Mouse (Mus musculus) forebrain, embryonic 10.5 days (tissue): ENCODE measurements around the gene Phf3. TPM values are rescaled to one million over a fixed set of nuclear protein-coding genes. Genes with fewer than 3 reads are reported as not detected.

Experiments
- DNase-seq: peaks from one replicate; pipeline ENCODE4 v3.0.0-alpha.2; 2017; ENCODE audit warnings: low spot score; ENCODE audit errors: extremely low spot score
- H3K27ac ChIP-seq: fragments of 300-500 bp; sonication (generic); 2 replicates; pipeline ENCODE4 v1.5.1; 2016; ENCODE audit warnings: mild to moderate bottlenecking
- H3K27me3 ChIP-seq: fragments of 300-500 bp; sonication (generic); 2 replicates; pipeline ENCODE4 v1.6.1; 2016; ENCODE audit warnings: mild to moderate bottlenecking; ENCODE audit not compliant: poor library complexity, severe bottlenecking
- H3K36me3 ChIP-seq: fragments of 300-500 bp; sonication (generic); replicated peaks from 2 replicates; pipeline ENCODE4 v1.6.1; 2016; ENCODE audit warnings: mild to moderate bottlenecking, moderate library complexity
- H3K4me1 ChIP-seq: fragments of 300-500 bp; sonication (generic); 2 replicates; pipeline ENCODE4 v1.6.1; 2016
- H3K4me3 ChIP-seq: fragments of 300-500 bp; sonication (generic); 2 replicates; pipeline ENCODE4 v1.5.1; 2016; ENCODE audit warnings: mild to moderate bottlenecking, moderate library complexity
- H3K9me3 ChIP-seq: fragments of 300-500 bp; sonication (generic); 2 replicates; pipeline ENCODE4 v1.6.1; 2016; ENCODE audit warnings: mild to moderate bottlenecking, moderate library complexity
- WGBS: fragments of 180-500 bp; shearing (Covaris S2); methylation state at CpG from one replicate; pipeline ENCODE4 v1.1.7; 2016; 5-methylcytosine and 5-hydroxymethylcytosine counted together
- polyA plus RNA-seq: library from polyadenylated mRNA; unstranded; fragments of >200 nt; fragmentation: Nextera tagmentation; extraction: Ambion mirVana; gene quantifications from 2 replicates; pipeline ENCODE4 v1.2.1, GENCODE M21; 2016

Gene Phf3
- polyA plus RNA-seq, 1 experiment from 2014 or later, result 27.6 TPM

DNA sequence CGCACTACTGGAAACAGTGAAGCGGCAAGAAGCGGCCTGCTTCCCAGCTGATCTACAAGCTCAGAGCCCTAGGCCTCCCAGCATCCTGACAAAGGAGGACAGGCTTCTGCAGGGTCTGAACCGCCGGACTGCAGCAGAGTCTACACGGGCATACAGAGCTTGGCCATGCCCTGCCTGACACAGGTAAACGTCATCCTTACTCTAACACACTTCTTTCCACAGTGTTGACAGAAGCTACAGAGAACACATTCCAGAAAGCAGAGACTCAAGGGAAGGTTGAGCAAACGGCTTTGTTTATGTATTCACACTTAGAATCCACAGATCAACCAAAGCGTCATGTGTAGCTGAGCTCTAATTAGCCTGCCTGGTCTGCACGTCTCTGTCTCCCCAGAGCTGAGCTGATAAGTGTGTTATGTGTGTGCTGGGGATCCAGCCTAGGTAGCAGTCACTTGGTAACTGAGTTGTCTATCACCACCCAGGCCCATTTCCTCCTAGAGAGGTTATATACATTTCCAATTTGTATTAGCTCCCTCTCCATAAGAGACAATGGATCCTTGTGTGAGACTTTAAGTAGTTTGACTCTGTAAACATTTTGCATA lies 65.5 kb downstream of the Phf3 start:
- 92% methylated on average over 10 of the region's 10 CpGs for WGBS
- H3K27ac ChIP-seq, result no peak overlapping the region
- DNase-seq, result no peak
- H3K9me3 ChIP-seq, result no peaks in the 10 kb centered on the region
- H3K4me3 ChIP-seq, result no peak overlapping the region
- H3K27me3 ChIP-seq, result no peaks in the 10 kb centered on the region
- H3K4me1 ChIP-seq, result no peaks in the 10 kb centered on the region
- peaks cover 92% of the 10 kb centered on the region for H3K36me3 ChIP-seq

DNA sequence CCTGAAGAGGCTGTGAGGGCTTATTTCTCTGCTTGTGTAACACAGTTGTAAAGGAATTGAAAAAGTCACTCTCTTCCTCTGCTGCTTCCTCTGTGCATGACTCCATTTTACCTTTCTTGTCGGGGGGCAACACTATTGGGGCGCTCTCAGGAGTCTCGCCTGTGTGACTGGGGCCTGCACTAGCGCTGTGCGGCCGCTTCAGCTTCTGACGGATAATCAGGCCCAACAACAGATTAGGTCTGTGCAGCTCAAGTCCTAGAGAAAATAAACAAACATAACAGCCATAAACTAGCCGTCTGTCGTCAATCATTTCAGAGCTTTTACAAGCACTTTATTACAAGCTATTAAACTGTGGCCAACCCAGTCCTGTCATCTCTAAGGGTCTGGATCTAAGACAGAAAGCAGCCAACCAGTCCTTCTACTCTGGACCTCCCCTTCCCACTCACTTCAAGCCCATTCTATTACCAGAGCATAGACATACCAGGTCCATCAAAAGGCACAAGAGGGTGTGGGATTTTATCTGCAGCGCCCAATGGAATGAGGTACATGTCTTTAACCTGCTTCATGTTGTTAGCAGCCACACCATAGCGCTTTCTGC lies 67.9 kb downstream of the Phf3 start:
- DNase-seq, result no peak
- H3K36me3 ChIP-seq, result peaks cover 88% of the 10 kb centered on the region
- no peak overlapping the region for H3K27ac ChIP-seq
- 98% methylated on average over 11 of the region's 11 CpGs for whole genome bisulfite sequencing
- no peak overlapping the region for H3K4me3 ChIP-seq
- no peaks in the 10 kb centered on the region for H3K9me3 ChIP-seq
- H3K27me3 ChIP-seq, result no peaks in the 10 kb centered on the region
- no peaks in the 10 kb centered on the region for H3K4me1 ChIP-seq

DNA sequence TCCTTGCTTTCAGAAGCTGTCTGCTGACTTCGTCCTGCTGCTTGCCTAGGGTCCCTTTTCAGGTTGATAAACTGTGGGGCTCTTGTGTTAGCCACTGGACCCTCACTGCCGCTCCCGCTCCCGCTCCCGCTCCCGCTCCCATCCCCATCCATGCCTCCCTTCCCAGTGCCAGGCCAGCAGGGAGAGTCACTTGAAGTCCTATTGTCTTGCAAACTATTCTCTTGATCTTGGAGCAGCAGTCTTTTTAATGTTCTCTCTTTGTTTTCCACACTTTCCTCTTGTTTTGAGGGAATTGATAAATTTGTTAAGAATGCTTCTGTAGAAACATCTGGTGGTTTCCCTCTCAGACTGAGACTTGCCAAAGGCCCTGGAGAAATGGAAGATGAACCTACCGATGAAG lies 68.8 kb downstream of the Phf3 start:
- peaks cover 79% of the 10 kb centered on the region for H3K36me3 ChIP-seq
- H3K27me3 ChIP-seq, result no peaks in the 10 kb centered on the region
- H3K27ac ChIP-seq, result no peak overlapping the region
- H3K4me3 ChIP-seq, result no peak overlapping the region
- no peaks in the 10 kb centered on the region for H3K4me1 ChIP-seq
- H3K9me3 ChIP-seq, result no peaks in the 10 kb centered on the region
- DNase-seq, result no peak
- WGBS, result 82% methylated on average over 7 of the region's 7 CpGs

DNA sequence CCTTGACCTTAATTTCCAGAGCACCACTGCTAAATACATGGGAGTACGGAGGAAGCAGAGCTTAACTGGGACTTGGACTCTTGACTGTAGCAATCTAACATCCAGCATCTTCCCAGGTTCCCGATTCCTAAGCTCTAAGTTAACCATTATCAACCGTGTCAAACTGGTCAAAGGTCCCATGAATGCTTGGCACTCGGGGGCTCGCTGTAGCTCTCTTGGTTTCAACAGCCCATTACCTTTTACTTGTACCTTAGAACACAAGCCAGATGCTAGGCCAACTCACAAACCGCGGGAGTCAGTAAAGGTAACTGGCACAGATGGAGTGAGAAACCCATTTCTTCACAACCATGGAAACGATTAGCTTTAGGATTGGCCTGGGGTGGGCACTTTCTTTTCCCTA lies 71.8 kb downstream of the Phf3 start:
- WGBS, result 96% methylated on average over 8 of the region's 8 CpGs
- no peaks in the 10 kb centered on the region for H3K27me3 ChIP-seq
- H3K4me1 ChIP-seq, result no peaks in the 10 kb centered on the region
- H3K36me3 ChIP-seq, result peaks cover 54% of the 10 kb centered on the region
- DNase-seq, result no peak
- H3K27ac ChIP-seq, result no peak overlapping the region
- H3K4me3 ChIP-seq, result no peak overlapping the region
- no peaks in the 10 kb centered on the region for H3K9me3 ChIP-seq

DNA sequence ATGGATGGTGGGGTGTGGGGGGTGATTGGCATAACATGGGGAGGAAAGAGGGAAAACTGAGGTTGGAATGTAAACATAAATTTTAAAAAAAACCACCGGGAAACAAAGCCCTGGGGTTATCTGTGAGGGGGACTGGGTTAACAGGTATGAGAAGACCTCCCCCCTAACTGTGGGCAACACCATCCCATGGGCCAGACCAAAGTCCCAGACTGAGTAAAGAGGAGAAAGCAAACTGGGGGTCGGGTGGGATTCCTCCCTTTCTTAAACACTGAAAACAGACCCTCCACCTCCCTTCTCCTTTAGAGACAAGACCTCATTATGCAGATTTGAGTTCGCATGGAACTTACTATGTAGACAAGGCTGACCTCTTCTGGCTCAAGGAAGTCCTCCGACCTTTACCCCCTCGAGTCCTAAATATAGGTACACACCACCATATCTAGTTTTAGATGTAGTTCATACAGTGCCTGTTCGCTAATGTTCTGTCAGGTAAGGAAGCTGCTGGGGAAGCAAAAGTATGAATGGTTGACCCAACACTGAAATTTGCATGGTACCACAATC lies 74.4 kb downstream of the Phf3 start:
- WGBS, result 88% methylated on average over 6 of the region's 6 CpGs
- H3K4me3 ChIP-seq, result no peak overlapping the region
- H3K36me3 ChIP-seq, result peaks cover 30% of the 10 kb centered on the region
- no peaks in the 10 kb centered on the region for H3K9me3 ChIP-seq
- no peaks in the 10 kb centered on the region for H3K27me3 ChIP-seq
- no peak for DNase-seq
- H3K4me1 ChIP-seq, result no peaks in the 10 kb centered on the region
- H3K27ac ChIP-seq, result no peak overlapping the region

DNA sequence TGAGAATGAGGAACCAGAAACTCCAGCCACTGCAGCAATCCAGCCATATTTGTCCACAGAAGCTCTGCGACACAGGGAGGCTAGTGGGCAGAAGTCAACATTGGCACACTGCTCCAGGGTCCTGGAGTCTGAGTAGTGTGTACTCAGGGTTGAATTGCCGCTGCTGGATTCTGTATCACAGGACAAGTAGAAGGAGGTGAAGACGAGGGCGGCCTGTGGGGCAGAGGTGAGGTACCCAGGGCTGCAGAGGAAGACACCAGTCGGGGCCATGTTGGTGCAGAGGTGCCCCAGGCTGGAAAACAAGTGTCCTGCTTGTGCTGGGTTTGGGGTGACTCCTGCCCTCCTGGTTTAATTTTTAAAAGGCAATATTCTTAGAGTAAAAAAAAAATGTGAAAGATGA lies 79.1 kb downstream of the Phf3 start:
- Histone ChIP-seq H3K27ac (no peak overlapping the region), H3K4me1 (no peaks in the 10 kb centered on the region), H3K9me3 (no peaks in the 10 kb centered on the region), H3K4me3 (no peak overlapping the region), H3K36me3 (no peaks in the 10 kb centered on the region), H3K27me3 (no peaks in the 10 kb centered on the region)
- 92% methylated on average over 5 of the region's 5 CpGs for WGBS
- no peak for DNase-seq

DNA sequence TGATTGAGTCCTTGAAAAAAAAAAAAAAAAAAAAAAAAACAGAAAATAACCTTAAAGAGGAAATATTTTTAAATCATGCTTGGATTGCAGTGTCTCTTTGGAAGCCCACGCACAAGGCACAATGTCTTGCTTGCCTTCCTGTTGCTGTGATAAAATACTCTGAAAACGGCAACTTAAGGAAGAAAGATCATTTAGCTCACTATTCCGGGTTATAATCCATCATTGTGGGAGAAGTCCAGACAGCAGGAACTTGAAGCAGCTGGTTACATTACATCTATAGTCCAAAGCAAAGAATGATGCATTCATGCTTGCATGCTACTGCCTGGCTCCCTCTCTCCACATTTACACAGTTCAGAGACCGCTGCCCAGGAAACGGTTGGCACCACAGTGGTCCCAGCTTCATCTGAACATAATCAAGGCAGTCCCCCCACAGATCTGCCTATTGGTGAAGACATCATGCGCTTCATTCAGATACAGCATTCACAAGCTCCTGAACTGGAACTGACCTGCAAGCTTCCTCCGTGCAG lies 80.3 kb downstream of the Phf3 start:
- Histone ChIP-seq H3K27me3 (no peaks in the 10 kb centered on the region), H3K9me3 (no peaks in the 10 kb centered on the region), H3K27ac (no peak overlapping the region), H3K4me3 (no peak overlapping the region), H3K4me1 (no peaks in the 10 kb centered on the region), H3K36me3 (no peaks in the 10 kb centered on the region)
- DNase-seq, result no peak
- 91% methylated on average over 7 of the region's 7 CpGs for WGBS

DNA sequence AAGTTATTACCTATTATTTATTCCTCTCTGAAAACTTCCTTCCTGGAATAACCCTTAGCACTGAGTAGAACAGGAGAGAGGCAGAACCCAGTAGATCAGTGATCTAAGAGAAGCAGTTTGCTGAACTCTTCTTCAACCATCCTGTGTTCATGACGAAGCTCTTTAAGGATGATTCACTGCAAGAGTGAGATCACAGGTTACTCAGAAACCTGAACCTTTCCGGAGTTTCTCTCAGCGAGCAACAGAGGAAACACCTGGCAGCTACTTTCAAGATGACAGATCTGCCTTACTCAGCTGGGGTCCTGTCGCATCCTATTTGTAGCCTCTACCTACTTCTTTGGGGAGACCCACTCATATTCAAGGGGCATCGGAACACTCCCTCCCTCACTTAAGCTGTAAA lies 80.8 kb downstream of the Phf3 start:
- 81% methylated on average over 5 of the region's 5 CpGs for WGBS
- Histone ChIP-seq H3K4me3 (no peak overlapping the region), H3K9me3 (no peaks in the 10 kb centered on the region), H3K27ac (no peak overlapping the region), H3K4me1 (no peaks in the 10 kb centered on the region), H3K36me3 (no peaks in the 10 kb centered on the region), H3K27me3 (no peaks in the 10 kb centered on the region)
- no peak for DNase-seq

DNA sequence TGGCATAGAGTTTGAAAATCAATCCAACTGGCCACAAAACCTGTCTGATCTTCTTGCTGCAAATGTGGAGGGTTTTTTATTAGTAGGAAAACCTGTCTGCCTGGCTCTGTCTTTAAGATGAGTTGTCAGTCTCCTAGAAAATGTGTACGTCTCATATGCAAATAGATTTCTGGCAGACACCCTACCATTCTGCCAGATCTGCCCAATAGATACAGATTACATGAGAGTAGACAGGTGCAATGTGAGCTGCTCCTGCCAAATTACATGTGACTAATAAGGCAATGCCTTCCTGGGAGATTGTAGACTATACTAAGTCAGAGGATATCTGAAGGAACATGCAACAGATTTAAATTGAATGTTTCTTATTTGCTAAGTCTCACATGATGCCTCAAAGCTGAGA lies 83.5 kb downstream of the Phf3 start:
- Histone ChIP-seq H3K4me1 (no peaks in the 10 kb centered on the region), H3K27ac (no peak overlapping the region), H3K27me3 (no peaks in the 10 kb centered on the region), H3K36me3 (no peaks in the 10 kb centered on the region), H3K9me3 (no peaks in the 10 kb centered on the region), H3K4me3 (no peak overlapping the region)
- 90% methylated on average over 1 of the region's 1 CpGs for WGBS
- DNase-seq, result no peak

DNA sequence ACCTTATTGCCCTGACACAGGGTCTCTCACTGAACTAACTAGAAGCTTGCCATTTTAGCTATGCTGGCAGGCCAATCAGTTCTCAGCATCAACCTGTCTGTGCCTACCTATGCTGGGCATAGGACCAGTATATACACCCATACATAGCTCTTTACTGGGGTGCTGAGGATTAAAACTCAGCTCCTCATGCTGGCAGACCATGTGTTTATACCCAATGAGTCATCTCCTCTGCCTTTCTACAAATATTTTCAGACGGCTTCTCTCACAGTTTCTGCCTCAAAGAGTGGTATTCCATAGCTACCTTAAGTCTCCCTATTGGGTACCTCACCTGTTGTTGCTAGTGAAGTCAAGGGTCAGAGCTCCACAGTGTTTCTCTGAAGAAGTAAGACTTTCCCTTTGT lies 84.0 kb downstream of the Phf3 start:
- Histone ChIP-seq H3K4me3 (no peak overlapping the region), H3K36me3 (no peaks in the 10 kb centered on the region), H3K9me3 (no peaks in the 10 kb centered on the region), H3K4me1 (no peaks in the 10 kb centered on the region), H3K27ac (no peak overlapping the region), H3K27me3 (no peaks in the 10 kb centered on the region)
- no peak for DNase-seq
- 77% methylated on average over 1 of the region's 1 CpGs for WGBS

DNA sequence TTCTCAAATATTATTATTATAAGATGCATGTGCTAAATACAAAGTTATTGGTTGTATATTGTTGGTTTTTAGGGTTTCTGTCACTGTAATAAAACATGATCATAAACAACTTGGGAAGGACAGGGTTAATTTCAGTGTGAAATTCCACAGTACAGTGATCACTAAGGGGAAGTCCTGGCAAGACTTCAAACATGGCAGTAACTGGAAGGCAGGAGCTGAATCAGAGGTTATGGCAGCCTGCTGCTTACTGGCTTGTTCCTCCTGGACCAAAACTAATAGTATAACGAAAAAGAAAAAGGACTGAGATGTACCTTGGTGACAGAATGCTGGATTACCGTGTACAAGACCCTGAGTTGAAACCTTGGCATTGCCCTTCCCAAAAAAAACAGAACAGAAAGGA lies 84.7 kb downstream of the Phf3 start:
- DNase-seq, result no peak
- Histone ChIP-seq H3K36me3 (no peaks in the 10 kb centered on the region), H3K4me1 (no peaks in the 10 kb centered on the region), H3K9me3 (no peaks in the 10 kb centered on the region), H3K27me3 (no peaks in the 10 kb centered on the region), H3K4me3 (no peak overlapping the region), H3K27ac (no peak overlapping the region)
- 82% methylated on average over 2 of the region's 2 CpGs for WGBS

DNA sequence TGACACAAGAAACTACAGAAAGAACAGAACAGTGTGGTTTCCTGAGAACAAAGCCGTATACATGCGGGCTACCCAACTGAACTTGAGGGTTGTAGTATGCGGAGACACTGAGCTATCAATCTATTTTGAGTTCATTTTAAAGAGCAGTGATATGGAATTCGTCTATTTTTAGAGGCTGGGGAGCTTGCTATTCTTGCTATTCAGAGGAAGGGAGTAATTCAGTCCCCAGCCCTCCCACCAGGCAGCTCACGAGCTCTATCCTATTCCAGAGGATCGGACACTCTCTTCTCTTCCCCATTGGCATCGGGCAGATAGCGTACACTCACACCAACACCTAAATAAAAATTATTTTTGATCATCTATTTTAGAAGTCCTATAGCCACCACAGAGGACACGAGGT lies 87.1 kb downstream of the Phf3 start:
- no peak for DNase-seq
- 90% methylated on average over 9 of the region's 9 CpGs for WGBS
- Histone ChIP-seq H3K4me1 (no peaks in the 10 kb centered on the region), H3K27ac (no peak overlapping the region), H3K4me3 (no peak overlapping the region), H3K27me3 (no peaks in the 10 kb centered on the region), H3K9me3 (no peaks in the 10 kb centered on the region), H3K36me3 (no peaks in the 10 kb centered on the region)

DNA sequence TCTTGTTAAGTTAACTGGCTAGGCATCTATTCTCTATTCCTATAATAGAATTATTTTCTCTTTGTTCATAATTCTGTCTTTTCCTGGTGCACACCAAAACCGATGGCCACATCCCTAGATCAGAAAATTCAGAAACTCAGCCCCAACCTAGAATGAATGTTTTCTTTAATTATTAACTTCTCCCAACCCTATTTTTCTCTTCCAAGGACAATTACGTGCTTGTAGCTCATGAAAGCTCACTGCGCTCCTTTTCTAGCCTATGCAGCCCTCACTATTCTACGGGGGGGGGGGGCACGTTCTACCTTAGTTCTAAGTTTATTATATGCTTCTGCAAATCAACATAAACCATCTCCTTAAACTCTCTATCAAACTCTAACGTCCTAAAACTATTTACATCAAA lies 90.0 kb downstream of the Phf3 start:
- no peaks in the 10 kb centered on the region for H3K27me3 ChIP-seq
- no peaks in the 10 kb centered on the region for H3K36me3 ChIP-seq
- H3K9me3 ChIP-seq, result no peaks in the 10 kb centered on the region
- no peak overlapping the region for H3K4me3 ChIP-seq
- no peaks in the 10 kb centered on the region for H3K4me1 ChIP-seq
- H3K27ac ChIP-seq, result no peak overlapping the region
- DNase-seq, result no peak
- 83% methylated on average over 6 of the region's 6 CpGs for WGBS
